Mouse (Mus musculus) small intestine, adult 2 months (tissue): ENCODE results near the gene Comtd1. TPM values are rescaled to one million over a fixed set of nuclear protein-coding genes. Genes with fewer than 3 reads are reported as not detected.
A peak's percentile ranks its signal among the peaks of the same experiment; 100 is the strongest.

ENCODE experiments used
- H3K27ac ChIP-seq: fragments of 200-500 bp; 2 replicates; pipeline ENCODE4 v1.5.1; 2012; ENCODE audit warnings: low read depth, low read length, control low read depth, inconsistent platforms; ENCODE audit not compliant: insufficient read depth
- H3K27me3 ChIP-seq: fragments of 200-500 bp; 2 replicates; pipeline ENCODE4 v1.6.1; 2012; ENCODE audit warnings: mild to moderate bottlenecking, moderate library complexity, low read length, inconsistent platforms; ENCODE audit not compliant: control insufficient read depth, insufficient read depth
- H3K36me3 ChIP-seq: fragments of 200-500 bp; 2 replicates; pipeline ENCODE4 v1.6.1; 2012; ENCODE audit warnings: mild to moderate bottlenecking, low read length, control low read depth, inconsistent platforms; ENCODE audit not compliant: control insufficient read depth, insufficient read depth
- H3K4me1 ChIP-seq: fragments of 200-500 bp; 2 replicates; pipeline ENCODE4 v1.6.1; 2012; ENCODE audit warnings: low read length, inconsistent platforms, mixed read lengths; ENCODE audit not compliant: control insufficient read depth, insufficient read depth, insufficient read length
- H3K4me3 ChIP-seq: fragments of 200-500 bp; 2 replicates; pipeline ENCODE4 v1.5.1; 2012; ENCODE audit warnings: low read depth, mild to moderate bottlenecking, control low read depth, inconsistent platforms, low read length, moderate library complexity
- CTCF ChIP-seq: fragments of 200-500 bp; IDR thresholded peaks from 2 replicates; pipeline ENCODE4 v1.5.1; 2012; ENCODE audit warnings: low read depth, mild to moderate bottlenecking, control low read depth, inconsistent platforms, low read length, moderate library complexity, mixed read lengths; ENCODE audit not compliant: insufficient replicate concordance, insufficient read length; ENCODE audit errors: extremely low read depth
- POLR2A ChIP-seq: fragments of 200-500 bp; IDR thresholded peaks from 2 replicates; pipeline ENCODE4 v1.6.1; 2012; ENCODE audit warnings: low read depth, mild to moderate bottlenecking, control low read depth, inconsistent platforms, low read length, moderate library complexity
- whole genome bisulfite sequencing: fragments of 180-500 bp; shearing (Covaris S2); methylation state at CpG from one replicate; pipeline ENCODE4 v1.1.7; 2018; 5-methylcytosine and 5-hydroxymethylcytosine counted together
- polyA plus RNA-seq: library from polyadenylated mRNA; depleted of rRNA; stranded (reverse); fragments of >200 nt; gene quantifications from 2 replicates; pipeline ENCODE4 v1.2.3, GENCODE M21; 2012

The Comtd1 gene
- polyA plus RNA-seq, 1 experiment = 137 TPM

GRCm38 (mm10) chr14:21811744-21812393 is 36.9 kb downstream of the Comtd1 start:
- no peaks in the 10 kb centered on the region for H3K27me3 ChIP-seq
- no peak overlapping the region for H3K4me3 ChIP-seq
- 79% methylated on average over 10 of the region's 10 CpGs for WGBS
- H3K4me1 ChIP-seq = peaks cover 22% of the 10 kb centered on the region
- no peaks in the 10 kb centered on the region for H3K36me3 ChIP-seq
- no peak overlapping the region for H3K27ac ChIP-seq
- TF ChIP-seq CTCF (no peak), POLR2A (no peak)

- Histone ChIP-seq H3K4me1 (peaks cover 23% of the 10 kb centered on the region), H3K36me3 (no peaks in the 10 kb centered on the region), H3K4me3 (no peak overlapping the region), H3K27me3 (no peaks in the 10 kb centered on the region), H3K27ac (no peak overlapping the region)
- WGBS = 86% methylated on average over 4 of the region's 4 CpGs
- TF ChIP-seq CTCF (no peak), POLR2A (no peak)
Measured at GRCm38 (mm10) chr14:21811301-21811700, 37.5 kb downstream of the Comtd1 start.

GRCm38 (mm10) chr14:21809418-21809817 is 39.4 kb downstream of the Comtd1 start:
- Histone ChIP-seq H3K4me3 (no peak overlapping the region), H3K27ac (peak overlapping the region; percentile 99), H3K27me3 (no peaks in the 10 kb centered on the region), H3K36me3 (no peaks in the 10 kb centered on the region), H3K4me1 (peaks cover 30% of the 10 kb centered on the region)
- WGBS = 79% methylated on average over 2 of the region's 2 CpGs
- TF ChIP-seq POLR2A = no peak
- no peak for TF ChIP-seq CTCF

- TF ChIP-seq CTCF (no peak), POLR2A (no peak)
- H3K27me3 ChIP-seq = no peaks in the 10 kb centered on the region
- H3K4me3 ChIP-seq = no peak overlapping the region
- no peaks in the 10 kb centered on the region for H3K36me3 ChIP-seq
- peaks cover 33% of the 10 kb centered on the region for H3K4me1 ChIP-seq
- H3K27ac ChIP-seq = peak overlapping the region; percentile 99
- 40% methylated on average over 8 of the region's 8 CpGs for WGBS
Measured at GRCm38 (mm10) chr14:21808208-21808922, 40.4 kb downstream of the Comtd1 start.

DNA sequence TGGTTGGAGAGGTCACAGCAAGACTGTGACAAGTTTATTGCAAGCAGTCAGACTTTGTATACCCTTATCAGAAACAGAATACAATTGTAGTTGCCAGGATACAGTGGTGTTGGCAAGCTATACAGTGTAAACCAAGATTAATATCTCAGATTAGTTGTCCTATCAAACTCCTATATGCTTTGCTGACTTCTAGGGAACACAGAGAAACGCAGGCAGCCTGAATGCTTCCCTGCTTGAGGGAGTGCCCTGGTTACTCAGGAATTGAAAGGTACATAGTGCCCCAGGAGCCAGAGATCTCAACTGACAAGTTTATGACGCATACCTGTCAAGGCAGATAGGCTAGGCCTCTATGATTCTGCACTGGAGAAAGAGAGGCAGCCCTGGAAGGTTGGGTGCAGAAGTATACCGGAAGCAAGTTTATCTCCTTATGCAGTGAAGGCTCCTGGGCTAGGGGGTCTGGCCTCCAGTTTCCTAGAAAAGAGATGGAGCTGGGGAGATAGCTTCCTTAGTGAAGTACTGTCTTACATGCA is 42.1 kb downstream of the Comtd1 start:
- no peaks in the 10 kb centered on the region for H3K36me3 ChIP-seq
- no peak overlapping the region for H3K4me3 ChIP-seq
- H3K27ac ChIP-seq = peak overlapping the region; percentile 99
- peaks cover 34% of the 10 kb centered on the region for H3K4me1 ChIP-seq
- no peak for TF ChIP-seq POLR2A
- no peak for TF ChIP-seq CTCF
- no peaks in the 10 kb centered on the region for H3K27me3 ChIP-seq
- WGBS = 24% methylated on average over 3 of the region's 3 CpGs

DNA sequence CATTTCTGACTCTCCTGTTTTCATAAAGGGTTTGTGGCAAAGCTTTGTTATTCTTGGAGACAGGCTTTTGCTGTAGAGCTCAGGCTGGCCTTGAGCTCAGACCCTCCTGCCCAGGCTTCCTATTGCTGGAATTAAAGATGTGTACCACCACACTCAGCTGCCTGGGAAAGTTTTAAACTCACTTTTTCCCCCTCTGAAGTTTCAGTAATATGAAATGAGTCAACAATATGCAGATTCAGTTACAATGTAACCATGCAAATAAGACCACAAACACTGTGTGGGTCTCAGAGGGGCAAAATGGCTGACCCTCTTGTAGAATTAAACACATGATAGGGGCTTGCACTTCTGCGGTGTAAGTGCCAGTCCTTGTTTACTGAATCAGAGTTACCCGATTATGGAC is 42.6 kb downstream of the Comtd1 start:
- 19% methylated on average over 2 of the region's 2 CpGs for WGBS
- TF ChIP-seq POLR2A (no peak), CTCF (no peak)

GRCm38 (mm10) chr14:21802543-21803206 is 46.1 kb downstream of the Comtd1 start:
- Histone ChIP-seq H3K27ac (peak overlapping the region; percentile 68), H3K36me3 (peaks cover 7% of the 10 kb centered on the region; the same call in 1 of the 2 replicates), H3K4me1 (peaks cover 31% of the 10 kb centered on the region), H3K27me3 (no peaks in the 10 kb centered on the region), H3K4me3 (no peak overlapping the region)
- WGBS = 91% methylated on average over 6 of the region's 6 CpGs
- TF ChIP-seq POLR2A (no peak), CTCF (no peak)

More for the DNA sequence above, 42.6 kb downstream of the Comtd1 start:
- no peaks in the 10 kb centered on the region for H3K27me3 ChIP-seq
- no peaks in the 10 kb centered on the region for H3K36me3 ChIP-seq
- H3K27ac ChIP-seq = peak overlapping the region; percentile 91
- peaks cover 34% of the 10 kb centered on the region for H3K4me1 ChIP-seq
- no peak overlapping the region for H3K4me3 ChIP-seq
